In the genomic region with DNA sequence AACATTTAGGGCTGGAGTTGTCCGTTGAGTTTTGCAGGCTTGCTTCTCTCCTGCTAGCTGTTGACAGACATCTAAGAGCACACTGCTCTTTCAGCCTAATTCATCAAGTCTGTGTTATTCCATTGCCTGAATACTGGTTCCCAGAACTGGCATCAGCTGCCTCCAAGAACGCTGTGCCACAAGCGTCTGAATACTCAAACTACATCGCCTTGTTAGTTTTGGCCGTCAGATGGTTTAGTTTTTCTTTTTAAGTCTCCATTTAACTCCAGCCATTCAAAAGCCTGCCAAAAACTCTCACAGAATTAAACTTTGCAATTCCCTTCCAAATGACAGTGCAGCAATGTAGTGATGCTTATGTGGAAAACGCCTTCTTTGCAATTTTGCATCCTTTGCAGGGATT, we compare ENCODE assay signal across 16 mouse cellular contexts. TPM values are rescaled to one million over a fixed set of nuclear protein-coding genes. Genes with fewer than 3 reads are reported as not detected.
DNase-seq lines count a peak whose midpoint lies in the region; ATAC-seq and TF ChIP-seq lines count a peak whose summit lies in the region.
"Had no signal": no experiment of that assay in that cellular context is flagged by ENCODE, and none has a peak within 500 bp of the region (broad histone marks: within the 10 kb centered on the region; RNA-seq: fewer than 3 reads in every experiment).

No protein-coding gene starts in this region.

- no peaks in the 10 kb centered on the region for H3K36me3 ChIP-seq in heart, adult 2 months (ENCODE audit: control insufficient read depth, insufficient read depth, low read length)
- H3K36me3 ChIP-seq in lung, embryonic 14.5 days (ENCODE audit: insufficient read depth), result no peaks in the 10 kb centered on the region
- no peaks in the 10 kb centered on the region for H3K36me3 ChIP-seq in forebrain, embryonic 16.5 days (ENCODE audit: control insufficient read depth, insufficient read depth)
- no peaks in the 10 kb centered on the region for H3K36me3 ChIP-seq in limb, embryonic 15.5 days
- H3K36me3 ChIP-seq: stomach, embryonic 15.5 days had no signal

- intact Hi-C loops in heart, adult 2 months (cut with DNase I), result no loop called here

- no peak for TF ChIP-seq CTCF in heart, adult 2 months (IDR thresholded peaks at IDR 0.05)
- TF ChIP-seq CTCF in lung, embryonic 14.5 days (IDR thresholded peaks at IDR 0.05; ENCODE audit: low read depth), result no peak
- TF ChIP-seq CTCF in lung, adult 2 months (IDR thresholded peaks at IDR 0.05; ENCODE audit: insufficient read depth, low read length), result no peak

- H3K4me2 ChIP-seq in lung, embryonic 14.5 days, result no peak overlapping the region
- peak overlapping the region; percentile 24 for H3K4me2 ChIP-seq in forebrain, embryonic 16.5 days (ENCODE audit: low read length)
- peak overlapping the region; percentile 19; the same call in 1 of the 2 replicates for H3K4me2 ChIP-seq in limb, embryonic 15.5 days
- H3K4me2 ChIP-seq: hindbrain, embryonic 14.5 days; stomach, embryonic 15.5 days had no signal

- no peaks in the 10 kb centered on the region for H3K9me3 ChIP-seq in lung, embryonic 14.5 days (ENCODE audit: low read depth, low read length)
- no peaks in the 10 kb centered on the region for H3K9me3 ChIP-seq in forebrain, embryonic 16.5 days (ENCODE audit: control insufficient read depth, low read length)
- no peaks in the 10 kb centered on the region for H3K9me3 ChIP-seq in limb, embryonic 15.5 days
- H3K9me3 ChIP-seq: stomach, embryonic 15.5 days had no signal

- TF ChIP-seq EP300 in heart, adult 2 months (IDR thresholded peaks at IDR 0.05; ENCODE audit: insufficient read depth, low read depth, low read length), result no peak

- no peaks in the 10 kb centered on the region for H3K4me1 ChIP-seq in heart, adult 2 months (ENCODE audit: control insufficient read depth, insufficient read depth, low read length)
- no peaks in the 10 kb centered on the region for H3K4me1 ChIP-seq in lung, embryonic 14.5 days (ENCODE audit: insufficient read depth)
- no peaks in the 10 kb centered on the region for H3K4me1 ChIP-seq in lung, adult 2 months (ENCODE audit: control insufficient read depth, insufficient read depth, low read length)
- H3K4me1 ChIP-seq in forebrain, embryonic 16.5 days (replicated peaks; ENCODE audit: control insufficient read depth, insufficient read depth, low read length), result peaks cover 11% of the 10 kb centered on the region
- H3K4me1 ChIP-seq in limb, embryonic 15.5 days, result no peaks in the 10 kb centered on the region; the same call in 1 of the 2 replicates
- H3K4me1 ChIP-seq: stomach, embryonic 15.5 days had no signal

- no peaks in the 10 kb centered on the region for H3K79me2 ChIP-seq in heart, adult 2 months (replicated peaks; ENCODE audit: control insufficient read depth, insufficient read depth, low read length)

- DNase-seq in heart, adult 11 months, result peak; percentile 78
- no peak for DNase-seq in heart, adult 2 months
- DNase-seq in lung, embryonic 14.5 days, result peak; percentile 36
- DNase-seq in lung, adult 2 months, result no peak
- no peak for DNase-seq in retina, postnatal 1 day
- DNase-seq: kidney, postnatal 25 days; liver; thymus, postnatal 25 days had no signal

- no peak for ATAC-seq in lung, embryonic 14.5 days (ENCODE audit: insufficient read depth)
- ATAC-seq in forebrain, embryonic 16.5 days, result peak; percentile 89
- no peak for ATAC-seq in limb, embryonic 15.5 days (ENCODE audit: insufficient number of reproducible peaks, low FRiP score, low TSS enrichment, low read depth)
- ATAC-seq: lung, postnatal 0 days; midbrain, embryonic 16.5 days had no signal

- no peak overlapping the region for H3K9ac ChIP-seq in heart, adult 2 months (ENCODE audit: low read depth, low read length)
- H3K9ac ChIP-seq in lung, embryonic 14.5 days, result no peak overlapping the region
- H3K9ac ChIP-seq in forebrain, embryonic 16.5 days (replicated peaks; ENCODE audit: low read depth, low read length), result no peak overlapping the region
- no peak overlapping the region for H3K9ac ChIP-seq in limb, embryonic 15.5 days
- H3K9ac ChIP-seq: hindbrain, embryonic 14.5 days; stomach, embryonic 15.5 days had no signal

- WGBS in heart, adult 2 months, result 66% methylated on average over 6 of the region's 6 CpGs
- 61% methylated on average over 6 of the region's 6 CpGs for WGBS in lung, embryonic 14.5 days
- WGBS in lung, adult 2 months, result 65% methylated on average over 6 of the region's 6 CpGs
- WGBS in forebrain, embryonic 16.5 days, result 23% methylated on average over 6 of the region's 6 CpGs
- whole genome bisulfite sequencing in limb, embryonic 15.5 days, result 41% methylated on average over 6 of the region's 6 CpGs

- no peak overlapping the region for H3K4me3 ChIP-seq in heart, adult 2 months
- no peak overlapping the region for H3K4me3 ChIP-seq in lung, embryonic 14.5 days (ENCODE audit: low read depth, low read length)
- H3K4me3 ChIP-seq in lung, adult 2 months (replicated peaks; ENCODE audit: extremely low read depth, low read depth, low read length), result no peak overlapping the region
- no peak overlapping the region for H3K4me3 ChIP-seq in forebrain, embryonic 16.5 days (replicated peaks; ENCODE audit: low read length)
- H3K4me3 ChIP-seq in limb, embryonic 15.5 days, result peak overlapping the region; percentile 19
- H3K4me3 ChIP-seq: erythroblast, embryonic 14.5 days; stomach, embryonic 15.5 days had no signal

- no peaks in the 10 kb centered on the region for H3K27me3 ChIP-seq in heart, adult 2 months (ENCODE audit: control insufficient read depth, insufficient read depth, low read length)
- no peaks in the 10 kb centered on the region for H3K27me3 ChIP-seq in lung, embryonic 14.5 days (ENCODE audit: insufficient read depth, low read length)
- H3K27me3 ChIP-seq in forebrain, embryonic 16.5 days (replicated peaks; ENCODE audit: control insufficient read depth, insufficient read depth, low read length), result no peaks in the 10 kb centered on the region
- no peaks in the 10 kb centered on the region for H3K27me3 ChIP-seq in limb, embryonic 15.5 days
- H3K27me3 ChIP-seq: stomach, embryonic 15.5 days had no signal

- H3K27ac ChIP-seq in heart, adult 2 months, result no peak overlapping the region
- H3K27ac ChIP-seq in lung, embryonic 14.5 days (ENCODE audit: low read depth), result no peak overlapping the region
- H3K27ac ChIP-seq in forebrain, embryonic 16.5 days (ENCODE audit: low read length), result peak overlapping the region; percentile 49
- H3K27ac ChIP-seq in limb, embryonic 15.5 days, result peak overlapping the region; percentile 75
- H3K27ac ChIP-seq: hindbrain, embryonic 14.5 days; stomach, embryonic 15.5 days had no signal

- no peak for TF ChIP-seq POLR2A in heart, adult 2 months (IDR thresholded peaks at IDR 0.05; ENCODE audit: insufficient read depth, low read depth, low read length)
- TF ChIP-seq POLR2A in lung, adult 2 months (IDR thresholded peaks at IDR 0.05; ENCODE audit: borderline replicate concordance, extremely low read depth, low read depth, low read length), result no peak

RNA-seq across cellular contexts. Expression of gene Scrg1, which starts 1.4 kb away (rescaled TPM):
- not detected for total RNA-seq in heart, adult 2 months (2021)
- polyA plus RNA-seq in heart, adult 2 months (2012; rRNA removed), result 0.29 TPM in 1 of 2 replicates, not detected in the other
- 0.46 and 0.95 TPM in 2 replicates for polyA plus RNA-seq in lung, embryonic 14.5 days (2014; fragmentation: Nextera tagmentation; extraction: Ambion mirVana)
- 0.64 and 0.68 TPM in 2 replicates for polyA plus RNA-seq in lung, adult 2 months (2012; rRNA removed)
- 14.7 and 20.2 TPM in 2 replicates for polyA plus RNA-seq in forebrain, embryonic 16.5 days (2015; fragmentation: Nextera tagmentation; extraction: Ambion mirVana)
- 21.4 and 26.3 TPM in 2 replicates for polyA plus RNA-seq in limb, embryonic 15.5 days (2015; fragmentation: Nextera tagmentation; extraction: Ambion mirVana)
- total RNA-seq: granulocyte monocyte progenitor cell, adult 5-6 weeks had no signal
- polyA plus RNA-seq: erythroblast, embryonic 14.5 days had no signal

RNA-seq across cellular contexts. Expression of gene Sap30, which starts 30.5 kb away (rescaled TPM):
- total RNA-seq in heart, adult 2 months (2021), result 10 to 100 TPM; 11.6 to 13.8 TPM
- 5.1 and 6.9 TPM in 2 replicates for polyA plus RNA-seq in heart, adult 2 months (2012; rRNA removed)
- 39.3 and 47.4 TPM in 2 replicates for polyA plus RNA-seq in lung, embryonic 14.5 days (2014; fragmentation: Nextera tagmentation; extraction: Ambion mirVana)
- 6.3 and 9.4 TPM in 2 replicates for polyA plus RNA-seq in lung, adult 2 months (2012; rRNA removed)
- polyA plus RNA-seq in forebrain, embryonic 16.5 days (2015; fragmentation: Nextera tagmentation; extraction: Ambion mirVana), result 53.1 and 64.3 TPM in 2 replicates
- polyA plus RNA-seq in limb, embryonic 15.5 days (2015; fragmentation: Nextera tagmentation; extraction: Ambion mirVana), result 26.3 and 30.2 TPM in 2 replicates

RNA-seq across cellular contexts. Expression of gene Hmgb2, which starts 54.6 kb away (rescaled TPM):
- 1 to 10 TPM; 9.1 to 9.2 TPM for total RNA-seq in heart, adult 2 months (2021)
- polyA plus RNA-seq in heart, adult 2 months (2012; rRNA removed), result 1.1 and 1.7 TPM in 2 replicates
- polyA plus RNA-seq in lung, embryonic 14.5 days (2014; fragmentation: Nextera tagmentation; extraction: Ambion mirVana), result 500 and 503 TPM in 2 replicates
- polyA plus RNA-seq in lung, adult 2 months (2012; rRNA removed), result 4.0 and 5.8 TPM in 2 replicates
- polyA plus RNA-seq in forebrain, embryonic 16.5 days (2015; fragmentation: Nextera tagmentation; extraction: Ambion mirVana), result 168 and 177 TPM in 2 replicates
- 267 and 297 TPM in 2 replicates for polyA plus RNA-seq in limb, embryonic 15.5 days (2015; fragmentation: Nextera tagmentation; extraction: Ambion mirVana)

Comparison
In these comparisons a context has a peak if more than half of its experiments do, and no peak if none do; other contexts are left out.
1. DNase-seq: peak in heart, adult 11 months (single experiment) and lung, embryonic 14.5 days (single experiment); none in heart, adult 2 months (0 of 2), lung, adult 2 months (single experiment) and retina, postnatal 1 day (single experiment).
2. RNA of gene Hmgb2, which starts 54.6 kb away (polyA plus RNA-seq): 500 to 503 TPM in lung, embryonic 14.5 days, 267 to 297 TPM in limb, embryonic 15.5 days and 168 to 177 TPM in forebrain, embryonic 16.5 days; 4.0 to 5.8 TPM in lung, adult 2 months and 1.1 to 1.7 TPM in heart, adult 2 months; every median in the first group is over 10 times any median in the second.
3. H3K27ac ChIP-seq: peak in forebrain, embryonic 16.5 days (single experiment) and limb, embryonic 15.5 days (single experiment); none in heart, adult 2 months (single experiment) and lung, embryonic 14.5 days (single experiment).